Mouse (Mus musculus) C2C12 (cell line): ENCODE data around the gene Gpr146. TPM values are rescaled to one million over a fixed set of nuclear protein-coding genes. Genes with fewer than 3 reads are reported as not detected.

Source experiments
- H3K27me3 ChIP-seq: one replicate; pipeline ENCODE4 v1.6.1; 2011; ENCODE audit not compliant: control insufficient read depth, insufficient read depth, insufficient read length
- H3K36me3 ChIP-seq: one replicate; pipeline ENCODE4 v1.6.1; 2011; ENCODE audit not compliant: control insufficient read depth, insufficient read depth
- H3K4me3 ChIP-seq: one replicate; pipeline ENCODE4 v1.5.1; 2011; ENCODE audit warnings: mild to moderate bottlenecking, control low read depth; ENCODE audit not compliant: poor library complexity, insufficient read depth, severe bottlenecking
- H3K79me2 ChIP-seq: one replicate; pipeline ENCODE4 v1.6.1; 2011; ENCODE audit not compliant: control insufficient read depth, insufficient read depth
- H3K79me3 ChIP-seq: one replicate; pipeline ENCODE4 v1.6.1; 2011; ENCODE audit warnings: low read depth, control low read depth
- H3ac ChIP-seq: one replicate; pipeline ENCODE3; 2011; ENCODE audit warnings: low read depth; ENCODE audit not compliant: control insufficient read depth, insufficient read length
- CEBPB ChIP-seq: IDR thresholded peaks from one replicate; pipeline ENCODE4 v1.6.1; 2011; ENCODE audit warnings: low read depth, mild to moderate bottlenecking, control low read depth, moderate library complexity
- CTCF ChIP-seq: IDR thresholded peaks from one replicate; pipeline ENCODE4 v1.5.1; 2011; ENCODE audit not compliant: control insufficient read depth, insufficient read depth, insufficient read length
- FOSL1 ChIP-seq: IDR thresholded peaks from one replicate; pipeline ENCODE4 v1.8.0; 2011; ENCODE audit warnings: mild to moderate bottlenecking, low read length; ENCODE audit not compliant: poor library complexity, insufficient read depth, severe bottlenecking
- MAX ChIP-seq: IDR thresholded peaks from one replicate; pipeline ENCODE4 v1.6.1; 2011; ENCODE audit warnings: mild to moderate bottlenecking, control low read depth
- MYOD1 ChIP-seq: IDR thresholded peaks from one replicate; pipeline ENCODE4 v1.6.1; 2011; ENCODE audit warnings: low read depth; ENCODE audit not compliant: control insufficient read depth, insufficient read length
- MYOG ChIP-seq: IDR thresholded peaks from one replicate; pipeline ENCODE4 v1.6.1; 2011; ENCODE audit not compliant: control insufficient read depth, insufficient read length; ENCODE audit errors: extremely low read depth
- USF1 ChIP-seq: IDR thresholded peaks from one replicate; pipeline ENCODE4 v1.6.1; 2011; ENCODE audit warnings: low read depth, mild to moderate bottlenecking, control low read depth, moderate library complexity
- polyA plus RNA-seq: library from polyadenylated mRNA; unstranded; fragments of >200 nt; fragmentation: generic; extraction: Trizol; gene quantifications from one replicate; pipeline ENCODE4 v1.2.1, GENCODE M21; 2012; ENCODE audit warnings: missing spikeins

Gene Gpr146
- polyA plus RNA-seq, 1 experiment: 1.7 TPM

DNA sequence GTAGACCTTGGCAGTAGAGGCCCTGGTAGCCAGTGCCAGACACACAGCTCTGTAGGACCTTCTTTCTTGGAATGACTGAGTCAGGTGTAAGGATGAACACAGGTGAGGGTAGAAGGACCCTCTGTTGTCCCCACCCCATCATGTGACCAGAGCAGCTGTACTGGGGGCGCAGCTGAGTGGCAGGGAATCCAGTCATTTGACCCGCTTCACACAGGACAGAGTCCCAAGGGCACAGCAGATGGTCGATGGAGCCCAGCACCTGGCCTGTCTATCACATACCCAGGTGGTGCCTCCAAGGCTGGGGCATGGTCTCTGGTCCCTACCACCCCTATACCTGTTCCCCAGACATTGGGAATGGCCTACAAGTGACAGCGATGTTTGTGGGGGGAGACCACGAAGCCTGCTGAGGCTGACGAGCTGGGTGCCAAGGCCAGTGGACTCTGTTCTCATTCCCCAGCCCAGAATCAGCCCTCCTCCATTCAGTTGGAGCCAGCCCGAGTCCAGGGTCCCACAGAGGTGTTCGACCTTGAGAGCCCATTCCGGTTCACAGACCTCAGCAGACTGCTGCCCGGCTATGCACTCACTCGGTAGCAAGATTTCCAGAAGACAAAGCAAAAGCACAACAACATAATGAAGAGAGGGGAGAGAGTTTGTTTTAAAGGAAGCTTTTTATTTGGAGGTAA is 8.7 kb upstream of the Gpr146 start:
- TF ChIP-seq MYOG: no peak
- H3K27me3 ChIP-seq: no peaks in the 10 kb centered on the region
- no peak overlapping the region for H3ac ChIP-seq

GRCm38 (mm10) chr5:139370336-139370735 is 7.2 kb upstream of the Gpr146 start:
- Histone ChIP-seq H3ac (no peak overlapping the region), H3K27me3 (no peaks in the 10 kb centered on the region), H3K79me3 (peaks cover 1% of the 10 kb centered on the region), H3K36me3 (no peaks in the 10 kb centered on the region), H3K4me3 (no peak overlapping the region), H3K79me2 (no peaks in the 10 kb centered on the region)
- TF ChIP-seq MYOD1 (no peak), FOSL1 (no peak), CTCF (no peak), MYOG (no peak), CEBPB (no peak), USF1 (no peak), MAX (no peak)

More for the DNA sequence above, 8.7 kb upstream of the Gpr146 start:
- Histone ChIP-seq H3K79me2 (no peaks in the 10 kb centered on the region), H3K79me3 (peaks cover 1% of the 10 kb centered on the region), H3K36me3 (no peaks in the 10 kb centered on the region), H3K4me3 (no peak overlapping the region)

DNA sequence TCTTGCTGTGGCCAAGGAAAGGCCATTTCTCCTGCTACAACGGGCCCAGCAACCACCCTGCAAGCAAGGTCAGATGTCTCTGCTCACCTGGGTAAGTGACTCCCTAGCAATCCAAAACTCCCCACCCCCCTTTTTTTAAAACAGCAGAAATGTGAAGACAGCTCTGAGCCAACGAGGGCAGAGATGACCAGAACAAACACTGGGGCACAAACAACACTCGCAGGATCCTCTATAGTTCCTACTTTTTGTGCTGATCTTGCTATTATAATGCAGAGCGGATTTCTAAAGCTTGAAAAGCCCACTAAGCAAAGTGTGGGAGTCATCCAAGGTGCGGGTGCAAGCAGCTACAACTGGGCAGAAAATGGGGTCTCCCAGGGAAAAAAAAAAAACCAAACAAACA is 6.4 kb upstream of the Gpr146 start:
- Histone ChIP-seq H3K79me2 (no peaks in the 10 kb centered on the region), H3K27me3 (no peaks in the 10 kb centered on the region), H3K79me3 (peaks cover 1% of the 10 kb centered on the region), H3ac (no peak overlapping the region), H3K36me3 (no peaks in the 10 kb centered on the region), H3K4me3 (no peak overlapping the region)
- TF ChIP-seq CTCF (no peak), MAX (no peak), MYOD1 (no peak), USF1 (no peak), CEBPB (no peak), FOSL1 (no peak), MYOG (no peak)

GRCm38 (mm10) chr5:139371631-139372401 is 5.7 kb upstream of the Gpr146 start:
- TF ChIP-seq USF1 (peak; percentile 88), FOSL1 (no peak), MAX (peak; percentile 84)
- H3K4me3 ChIP-seq: peak overlapping the region; percentile 37
- peaks cover 1% of the 10 kb centered on the region for H3K79me3 ChIP-seq
- H3ac ChIP-seq: peak overlapping the region; percentile 76
- H3K79me2 ChIP-seq: no peaks in the 10 kb centered on the region
- no peaks in the 10 kb centered on the region for H3K36me3 ChIP-seq
- no peaks in the 10 kb centered on the region for H3K27me3 ChIP-seq

DNA sequence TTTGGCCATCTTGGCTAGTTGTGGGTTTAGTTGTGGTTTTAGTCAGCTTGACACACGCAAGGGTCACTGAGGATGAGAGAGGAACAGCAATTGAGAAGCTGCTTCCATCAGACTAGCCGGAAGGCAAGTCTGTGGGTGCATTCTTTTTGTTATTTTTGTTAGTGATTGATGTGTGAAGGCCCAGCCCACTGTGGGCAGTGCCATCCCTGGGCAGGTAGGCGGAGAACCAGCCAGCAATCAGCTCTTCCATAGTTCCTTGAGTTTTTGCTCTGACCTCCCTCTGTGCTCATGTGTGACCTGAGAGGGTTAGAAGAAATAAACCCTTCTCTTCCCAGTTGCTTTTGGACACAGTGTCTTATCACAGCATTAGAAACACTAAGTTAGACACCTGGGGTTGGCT is 4.4 kb upstream of the Gpr146 start:
- Histone ChIP-seq H3K79me3 (peaks cover 1% of the 10 kb centered on the region), H3ac (no peak overlapping the region), H3K79me2 (no peaks in the 10 kb centered on the region), H3K36me3 (no peaks in the 10 kb centered on the region), H3K27me3 (no peaks in the 10 kb centered on the region), H3K4me3 (no peak overlapping the region)
- no peak for TF ChIP-seq MYOD1
- TF ChIP-seq MAX: no peak
- TF ChIP-seq FOSL1: no peak
- no peak for TF ChIP-seq USF1
- TF ChIP-seq CEBPB: no peak
- TF ChIP-seq MYOG: no peak
- TF ChIP-seq CTCF: no peak

DNA sequence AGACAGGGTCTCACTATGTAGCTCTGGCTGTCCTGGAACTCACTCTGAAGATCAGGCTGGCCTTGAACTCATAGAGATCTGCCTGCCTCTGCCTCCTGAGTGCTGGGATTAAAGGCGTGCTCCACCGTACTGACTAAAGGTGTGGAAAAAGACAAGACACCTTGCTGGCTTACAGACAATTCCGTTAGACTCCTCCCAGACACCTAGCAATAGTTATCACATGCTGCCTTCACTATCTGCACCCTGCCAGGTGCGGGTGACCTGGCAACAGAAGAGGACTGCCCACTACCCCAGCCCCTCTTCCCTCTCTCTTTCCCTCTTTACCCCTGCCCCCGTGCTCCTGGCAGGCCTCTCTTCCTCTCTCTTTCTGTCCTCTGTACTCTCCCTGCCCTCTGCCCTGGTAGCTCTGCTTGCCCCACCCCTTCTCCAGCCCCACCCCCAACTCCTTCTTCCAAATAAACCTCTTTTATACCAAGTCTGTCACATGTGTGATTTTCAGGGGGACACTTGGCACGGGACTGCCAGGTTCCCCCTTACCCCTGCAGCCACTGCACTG is 3.5 kb upstream of the Gpr146 start:
- TF ChIP-seq FOSL1 (no peak), USF1 (no peak), CTCF (no peak), MYOG (no peak), CEBPB (no peak), MAX (no peak), MYOD1 (no peak)
- no peaks in the 10 kb centered on the region for H3K27me3 ChIP-seq
- peaks cover 1% of the 10 kb centered on the region for H3K79me3 ChIP-seq

More for the DNA sequence above, 3.5 kb upstream of the Gpr146 start:
- no peaks in the 10 kb centered on the region for H3K79me2 ChIP-seq
- H3ac ChIP-seq: no peak overlapping the region
- no peaks in the 10 kb centered on the region for H3K36me3 ChIP-seq
- no peak overlapping the region for H3K4me3 ChIP-seq
